Mouse (Mus musculus) mesoderm, embryonic 11.5 days (tissue): ENCODE measurements around the gene Plekha8.
A peak's percentile ranks its signal among the peaks of the same experiment; 100 is the strongest.

Experiments
- DNase-seq: peaks from one replicate; pipeline ENCODE4 v3.0.0-alpha.2; 2012; ENCODE audit warnings: low read depth, low spot score

The Plekha8 gene

GRCm38 (mm10) chr6:54594469-54595329 lies at the start of gene Plekha8:
Gene Plekha8, plus strand, starts transcription at chr6:54595111.
- peak; percentile 95 for DNase-seq

GRCm38 (mm10) chr6:54548314-54549019 lies 46.4 kb upstream of the Plekha8 start:
- DNase-seq: no peak

- no peak for DNase-seq
Observed at GRCm38 (mm10) chr6:54549311-54549710, 45.6 kb upstream of the Plekha8 start.

- DNase-seq: no peak
Observed at GRCm38 (mm10) chr6:54550801-54551323, 44.0 kb upstream of the Plekha8 start.

GRCm38 (mm10) chr6:54552721-54553413 lies 42.0 kb upstream of the Plekha8 start:
- DNase-seq: no peak

GRCm38 (mm10) chr6:54553632-54554031 lies 41.3 kb upstream of the Plekha8 start:
- DNase-seq: no peak

GRCm38 (mm10) chr6:54554341-54555110 lies 40.4 kb upstream of the Plekha8 start:
- peak; percentile 88 for DNase-seq

- DNase-seq: no peak
Observed at GRCm38 (mm10) chr6:54555816-54556215, 39.1 kb upstream of the Plekha8 start.

GRCm38 (mm10) chr6:54557671-54558070 lies 37.2 kb upstream of the Plekha8 start:
- DNase-seq: no peak

- no peak for DNase-seq
Observed at GRCm38 (mm10) chr6:54558466-54558865, 36.4 kb upstream of the Plekha8 start.

GRCm38 (mm10) chr6:54562018-54562809 lies 32.7 kb upstream of the Plekha8 start:
- DNase-seq: no peak

- no peak for DNase-seq
Observed at GRCm38 (mm10) chr6:54563561-54563960, 31.4 kb upstream of the Plekha8 start.

GRCm38 (mm10) chr6:54564506-54564991 lies 30.4 kb upstream of the Plekha8 start:
- DNase-seq: no peak

GRCm38 (mm10) chr6:54565012-54565411 lies 29.9 kb upstream of the Plekha8 start:
- peak; percentile 23 for DNase-seq

GRCm38 (mm10) chr6:54565665-54566545 lies 29.0 kb upstream of the Plekha8 start, which contains the start of gene Scrn1:
Gene Scrn1, minus strand, starts transcription at chr6:54566489.
- peak; percentile 80 for DNase-seq

GRCm38 (mm10) chr6:54566546-54566919 lies 28.4 kb upstream of the Plekha8 start:
- DNase-seq: no peak

GRCm38 (mm10) chr6:54569776-54570175 lies 25.1 kb upstream of the Plekha8 start:
- DNase-seq: no peak

- DNase-seq: peak; percentile 59
Observed at GRCm38 (mm10) chr6:54573218-54573955, 21.5 kb upstream of the Plekha8 start.
